Comparison of ENCODE assay signal across 9 mouse cellular contexts in genomic region chr14:86748876-86749275, GRCm38 (mm10).
DNase-seq lines count a peak whose midpoint lies in the region; ATAC-seq lines count a peak whose summit lies in the region.
"Had no signal": no experiment of that assay in that cellular context is flagged by ENCODE, and none has a peak within 500 bp of the region (broad histone marks: within the 10 kb centered on the region; RNA-seq: fewer than 3 reads in every experiment).

No protein-coding gene starts in this region.

- no peaks in the 10 kb centered on the region for H3K27me3 ChIP-seq in lung, embryonic 16.5 days (ENCODE audit: control insufficient read depth, insufficient read depth, low read depth, low read length)
- H3K27me3 ChIP-seq in midbrain, embryonic 16.5 days (ENCODE audit: control insufficient read depth, insufficient read depth, low read depth, low read length) = no peaks in the 10 kb centered on the region
- H3K27me3 ChIP-seq: limb, embryonic 15.5 days had no signal

- no peak for DNase-seq in lung, postnatal 4 days
- DNase-seq in forelimb bud, embryonic 11.5 days (ENCODE audit: low read depth, low spot score) = peak; percentile 83
- DNase-seq in layer of hippocampus, adult 9-10 months (ENCODE audit: low spot score) = peak; percentile 86
- no peak for DNase-seq in gastrocnemius, adult 18-20 months (ENCODE audit: low spot score)
- DNase-seq in thymus, postnatal 14 days = no peak

- peak; percentile 15; the same call in 1 of the 2 replicates for ATAC-seq in lung, embryonic 16.5 days (ENCODE audit: low read depth)
- ATAC-seq in midbrain, embryonic 16.5 days = peak; percentile 98
- ATAC-seq in megakaryocyte, adult 5-6 weeks (ENCODE audit: poor library complexity, severe bottlenecking) = no peak

- H3K9ac ChIP-seq in lung, embryonic 16.5 days (ENCODE audit: low read length) = no peak overlapping the region
- H3K9ac ChIP-seq in midbrain, embryonic 16.5 days (ENCODE audit: low read depth, low read length) = peak overlapping the region; percentile 28; the same call in 1 of the 2 replicates
- H3K9ac ChIP-seq: limb, embryonic 15.5 days had no signal

- H3K36me3 ChIP-seq in lung, embryonic 16.5 days (ENCODE audit: control insufficient read depth, insufficient read depth, low read length) = no peaks in the 10 kb centered on the region
- no peaks in the 10 kb centered on the region for H3K36me3 ChIP-seq in midbrain, embryonic 16.5 days (ENCODE audit: control insufficient read depth, insufficient read depth, low read length)
- H3K36me3 ChIP-seq: limb, embryonic 15.5 days had no signal

- H3K9me3 ChIP-seq in lung, embryonic 16.5 days (ENCODE audit: control insufficient read depth, low read length) = no peaks in the 10 kb centered on the region
- no peaks in the 10 kb centered on the region for H3K9me3 ChIP-seq in midbrain, embryonic 16.5 days (replicated peaks; ENCODE audit: control insufficient read depth, low read length, poor library complexity, severe bottlenecking)
- H3K9me3 ChIP-seq: limb, embryonic 15.5 days had no signal

- WGBS in lung, embryonic 16.5 days = 30% methylated on average over 7 of the region's 7 CpGs
- 3% methylated on average over 7 of the region's 7 CpGs for WGBS in midbrain, embryonic 16.5 days

- no peak overlapping the region for H3K27ac ChIP-seq in lung, embryonic 16.5 days (ENCODE audit: low read length)
- peak overlapping the region; percentile 78 for H3K27ac ChIP-seq in midbrain, embryonic 16.5 days (ENCODE audit: low read length)
- H3K27ac ChIP-seq: limb, embryonic 15.5 days had no signal

- H3K4me3 ChIP-seq in lung, embryonic 16.5 days (ENCODE audit: low read length) = no peak overlapping the region
- peak overlapping the region; percentile 17; the same call in 1 of the 2 replicates for H3K4me3 ChIP-seq in midbrain, embryonic 16.5 days (ENCODE audit: low read depth, low read length)
- H3K4me3 ChIP-seq: limb, embryonic 15.5 days had no signal

- H3K4me1 ChIP-seq in lung, embryonic 16.5 days (replicated peaks; ENCODE audit: control insufficient read depth, insufficient read depth, low read length) = no peaks in the 10 kb centered on the region
- peaks cover 21% of the 10 kb centered on the region for H3K4me1 ChIP-seq in midbrain, embryonic 16.5 days (ENCODE audit: control insufficient read depth, insufficient read depth, low read length)

- no peak overlapping the region for H3K4me2 ChIP-seq in lung, embryonic 16.5 days (ENCODE audit: low read depth, low read length)
- H3K4me2 ChIP-seq in midbrain, embryonic 16.5 days (ENCODE audit: low read length) = peak overlapping the region; percentile 48
- H3K4me2 ChIP-seq: limb, embryonic 15.5 days had no signal

Comparison
In these comparisons a context has a peak if more than half of its experiments do, and no peak if none do; other contexts are left out.
1. DNase-seq: peak in forelimb bud, embryonic 11.5 days (single experiment) and layer of hippocampus, adult 9-10 months (single experiment); none in lung, postnatal 4 days (0 of 2), gastrocnemius, adult 18-20 months (single experiment) and thymus, postnatal 14 days (single experiment).